Mouse (Mus musculus): ENCODE results near the gene Gm21627. TPM values are rescaled to one million over a fixed set of nuclear protein-coding genes. Genes with fewer than 3 reads are reported as not detected.
"Not testable (repeated sequence)": the region's sequence is repeated elsewhere in the genome, so short reads cannot be mapped to it uniquely, and the experiment has no call there.

Gene Gm21627
- not detected in 2 replicates for polyA plus RNA-seq (2016; fragmentation: Nextera tagmentation; extraction: Ambion mirVana)

- not testable (repeated sequence) for H3K4me3 ChIP-seq; ATAC-seq (ENCODE audit: insufficient number of reproducible peaks, insufficient read depth, low FRiP score, low TSS enrichment); H3K36me3 ChIP-seq; H3K4me2 ChIP-seq (replicated peaks); H3K27ac ChIP-seq; H3K27me3 ChIP-seq; H3K4me1 ChIP-seq; H3K9ac ChIP-seq; H3K9me3 ChIP-seq
- WGBS: no CpG with 5 or more reads among the region's 6 CpGs
These were observed at the start of gene Gm21627 for GRCm38 (mm10) chrY:63228127-63228526. Gm21627 (plus strand) TSS chrY:63228427.
